Mouse (Mus musculus) MEL (cell line): Measurements from ENCODE around the gene Myo15b. TPM values are rescaled to one million over a fixed set of nuclear protein-coding genes. Genes with fewer than 3 reads are reported as not detected.

Experiments used
- DNase-seq: peaks from one replicate; pipeline ENCODE4 v3.0.0; 2011; ENCODE audit warnings: low read depth, low spot score
- H3K27ac ChIP-seq: 2 replicates; pipeline ENCODE4 v1.5.1; 2012; ENCODE audit warnings: low read depth, mild to moderate bottlenecking, control low read depth, low read length, moderate library complexity; ENCODE audit not compliant: control insufficient read depth
- H3K27me3 ChIP-seq, 2 experiments: fragments of 150-350 bp in 1 of 2; sonication (generic) in 1 of 2; 2 replicates each; pipeline ENCODE4 v1.6.1; 2012; ENCODE audit warnings: low read length in 2 of 2, mild to moderate bottlenecking in 2 of 2, improper control_type of control experiment in 1 of 2, moderate library complexity in 1 of 2; ENCODE audit not compliant: insufficient read depth in 2 of 2, control insufficient read depth in 1 of 2
- H3K36me3 ChIP-seq, 2 experiments: 2 replicates each; pipeline ENCODE4 v1.6.1; 2012 to 2014; ENCODE audit warnings: low read length in 2 of 2, improper control_type of control experiment in 1 of 2, inconsistent platforms in 1 of 2, mild to moderate bottlenecking in 1 of 2; ENCODE audit not compliant: insufficient read depth in 2 of 2, control insufficient read depth in 1 of 2
- H3K4me1 ChIP-seq, 2 experiments: fragments of 150-350 bp in 1 of 2; sonication (generic) in 1 of 2; 2 replicates each; pipeline ENCODE4 v1.6.1; 2012; ENCODE audit warnings: low read length in 2 of 2, improper control_type of control experiment in 1 of 2, mild to moderate bottlenecking in 1 of 2; ENCODE audit not compliant: insufficient read depth in 2 of 2, control insufficient read depth in 1 of 2
- H3K4me3 ChIP-seq, 2 experiments: fragments of 150-350 bp in 1 of 2; sonication (generic) in 1 of 2; 2 replicates each; pipeline ENCODE4 v1.5.1; 2012; ENCODE audit warnings: low read depth in 2 of 2, low read length in 2 of 2, mild to moderate bottlenecking in 2 of 2, moderate library complexity in 2 of 2, control low read depth in 1 of 2, improper control_type of control experiment in 1 of 2; ENCODE audit not compliant: control insufficient read depth in 1 of 2, insufficient read depth in 1 of 2
- H3K79me2 ChIP-seq: 2 replicates; pipeline ENCODE4 v1.6.1; 2012; ENCODE audit warnings: mild to moderate bottlenecking, low read length, moderate library complexity; ENCODE audit not compliant: control insufficient read depth, poor library complexity, insufficient read depth
- H3K9ac ChIP-seq: 2 replicates; pipeline ENCODE4 v1.6.1; 2012; ENCODE audit warnings: low read depth, mild to moderate bottlenecking, control low read depth, low read length, moderate library complexity; ENCODE audit not compliant: control insufficient read depth, poor library complexity, severe bottlenecking
- H3K9me3 ChIP-seq: fragments of 150-350 bp; sonication (generic); replicated peaks from 2 replicates; pipeline ENCODE4 v1.6.1; 2012; ENCODE audit warnings: mild to moderate bottlenecking, low read length, improper control_type of control experiment, moderate library complexity; ENCODE audit not compliant: insufficient read depth
- CHD1 ChIP-seq: IDR thresholded peaks from 2 replicates; pipeline ENCODE4 v1.6.1; 2012; ENCODE audit warnings: low read depth, mild to moderate bottlenecking, inconsistent platforms, low read length, improper control_type of control experiment
- CHD2 ChIP-seq: IDR thresholded peaks from 2 replicates; pipeline ENCODE4 v1.6.1; 2011; ENCODE audit warnings: low read length, improper control_type of control experiment
- E2F4 ChIP-seq: IDR thresholded peaks from 2 replicates; pipeline ENCODE4 v1.6.1; 2011; ENCODE audit warnings: low read depth, low read length, improper control_type of control experiment, borderline replicate concordance
- ELF1 ChIP-seq: IDR thresholded peaks from 2 replicates; pipeline ENCODE4 v1.6.1; 2014; ENCODE audit warnings: low read depth, mild to moderate bottlenecking, inconsistent platforms, low read length, improper control_type of control experiment, moderate library complexity
- EP300 ChIP-seq, 2 experiments: IDR thresholded peaks; 2 replicates each; pipeline ENCODE4 v1.6.1; 2011; ENCODE audit warnings: improper control_type of control experiment in 2 of 2, low read length in 2 of 2, low read depth in 1 of 2, mild to moderate bottlenecking in 1 of 2
- ETS1 ChIP-seq: IDR thresholded peaks from 2 replicates; pipeline ENCODE4 v1.6.1; 2012; ENCODE audit warnings: low read depth, mild to moderate bottlenecking, inconsistent platforms, low read length, improper control_type of control experiment, moderate library complexity
- GABPA ChIP-seq: IDR thresholded peaks from 2 replicates; pipeline ENCODE4 v1.6.1; 2012; ENCODE audit warnings: low read depth, mild to moderate bottlenecking, inconsistent platforms, low read length, improper control_type of control experiment, moderate library complexity
- HCFC1 ChIP-seq: IDR thresholded peaks from 2 replicates; pipeline ENCODE4 v1.6.1; 2012; ENCODE audit warnings: low read depth, mild to moderate bottlenecking, inconsistent platforms, low read length, improper control_type of control experiment, moderate library complexity
- MAFK ChIP-seq: IDR thresholded peaks from 2 replicates; pipeline ENCODE4 v1.6.1; 2011; ENCODE audit warnings: low read depth, mild to moderate bottlenecking, low read length, improper control_type of control experiment, borderline replicate concordance
- MAX ChIP-seq: IDR thresholded peaks from 2 replicates; pipeline ENCODE4 v1.6.1; 2011; ENCODE audit warnings: low read length, improper control_type of control experiment
- MAZ ChIP-seq: IDR thresholded peaks from 2 replicates; pipeline ENCODE4 v1.6.1; 2012; ENCODE audit warnings: low read depth, mild to moderate bottlenecking, inconsistent platforms, low read length, improper control_type of control experiment
- MXI1 ChIP-seq: IDR thresholded peaks from 2 replicates; pipeline ENCODE4 v1.6.1; 2011; ENCODE audit warnings: mild to moderate bottlenecking, low read depth, low read length, improper control_type of control experiment
- MYB ChIP-seq: IDR thresholded peaks from 2 replicates; pipeline ENCODE4 v1.6.1; 2011; ENCODE audit warnings: mild to moderate bottlenecking, low read depth, low read length, improper control_type of control experiment
- MYC ChIP-seq: IDR thresholded peaks from 2 replicates; pipeline ENCODE4 v1.6.1; 2011; ENCODE audit warnings: low read depth, mild to moderate bottlenecking, low read length, improper control_type of control experiment, moderate library complexity
- NELFE ChIP-seq: IDR thresholded peaks from 2 replicates; pipeline ENCODE4 v1.6.1; 2011; ENCODE audit warnings: low read depth, low read length, improper control_type of control experiment
- NRF1 ChIP-seq: IDR thresholded peaks from 2 replicates; pipeline ENCODE4 v1.6.1; 2014; ENCODE audit warnings: low read depth, mild to moderate bottlenecking, inconsistent platforms, low read length, improper control_type of control experiment, moderate library complexity; ENCODE audit not compliant: poor library complexity, insufficient read depth, severe bottlenecking
- POLR2AphosphoS2 ChIP-seq: IDR thresholded peaks from 2 replicates; pipeline ENCODE4 v1.6.1; 2011; ENCODE audit warnings: low read length, improper control_type of control experiment
- RAD21 ChIP-seq: IDR thresholded peaks from 2 replicates; pipeline ENCODE4 v1.6.1; 2011; ENCODE audit warnings: mild to moderate bottlenecking, low read depth, low read length, improper control_type of control experiment
- RCOR1 ChIP-seq: IDR thresholded peaks from 2 replicates; pipeline ENCODE4 v1.6.1; 2012; ENCODE audit warnings: low read depth, mild to moderate bottlenecking, inconsistent platforms, low read length, improper control_type of control experiment
- SMC3 ChIP-seq: IDR thresholded peaks from 2 replicates; pipeline ENCODE4 v1.6.1; 2011; ENCODE audit warnings: low read depth, low read length, improper control_type of control experiment
- TAL1 ChIP-seq: IDR thresholded peaks from 2 replicates; pipeline ENCODE4 v1.6.1; 2012; ENCODE audit warnings: mild to moderate bottlenecking, inconsistent platforms, low read length, moderate library complexity, mixed read lengths
- UBTF ChIP-seq: IDR thresholded peaks from 2 replicates; pipeline ENCODE4 v1.6.1; 2012; ENCODE audit warnings: low read depth, mild to moderate bottlenecking, inconsistent platforms, low read length, improper control_type of control experiment, moderate library complexity, borderline replicate concordance; ENCODE audit not compliant: insufficient read depth
- USF1 ChIP-seq: IDR thresholded peaks from 2 replicates; pipeline ENCODE4 v1.6.1; 2014; ENCODE audit warnings: low read depth, mild to moderate bottlenecking, inconsistent platforms, low read length, improper control_type of control experiment, moderate library complexity
- ZC3H11A ChIP-seq: IDR thresholded peaks from 2 replicates; pipeline ENCODE4 v1.6.1; 2012; ENCODE audit warnings: low read depth, mild to moderate bottlenecking, inconsistent platforms, low read length, improper control_type of control experiment
- ZNF384 ChIP-seq: IDR thresholded peaks from 2 replicates; pipeline ENCODE4 v1.6.1; 2012; ENCODE audit warnings: low read depth, mild to moderate bottlenecking, inconsistent platforms, low read length, improper control_type of control experiment
- polyA plus RNA-seq, 2 experiments: library from polyadenylated mRNA; stranded (reverse) in 1 of 2; unstranded in 1 of 2; fragments of >175 nt in 1 of 2; fragments of >200 nt in 1 of 2; gene quantifications; 2 replicates each; pipeline versions ENCODE4 v1.2.1 to v1.2.4; 2012; ENCODE audit warnings: low replicate concordance in 2 of 2, low read depth in 1 of 2; ENCODE audit not compliant: insufficient read length in 2 of 2, insufficient read depth in 1 of 2, missing spikeins in 1 of 2
- total RNA-seq: library from RNA; depleted of rRNA; stranded (reverse); fragments of 300-350 nt; gene quantifications from 2 replicates; pipeline ENCODE4 v1.2.3, GENCODE M21; 2012

Myo15b gene
- total and polyA plus RNA-seq, 3 experiments = 1.5 to 3.2 TPM; not detected in 1

- no peak for DNase-seq
- H3K4me3 ChIP-seq = no peak overlapping the region
- H3K79me2 ChIP-seq = peaks cover 9% of the 10 kb centered on the region
- no peak overlapping the region for H3K27ac ChIP-seq
- H3K36me3 ChIP-seq = peaks cover 0 to 13% of the 10 kb centered on the region in 2 experiments; a peak in 2 of 4 replicates
- H3K4me1 ChIP-seq = peaks cover 6 to 27% of the 10 kb centered on the region in 2 experiments
- TF ChIP-seq NRF1 (no peak), MAFK (no peak), CHD2 (no peak), MYB (no peak), RCOR1 (no peak), HCFC1 (no peak), SMC3 (no peak), POLR2AphosphoS2 (no peak), MXI1 (no peak), E2F4 (no peak), MAZ (no peak), ZNF384 (no peak), MYC (no peak), CHD1 (no peak)
- TF ChIP-seq, all 39 proteins: peak for 0
- Histone ChIP-seq H3K9me3 (no peaks in the 10 kb centered on the region), H3K9ac (no peak overlapping the region), H3K27me3 (no peaks in the 10 kb centered on the region)
Observed at GRCm38 (mm10) chr11:115827624-115828023, 30.6 kb upstream of the Myo15b start.

GRCm38 (mm10) chr11:115829036-115829435 is 29.2 kb upstream of the Myo15b start:
- Histone ChIP-seq H3K4me3 (no peak overlapping the region), H3K9ac (no peak overlapping the region), H3K36me3 (peaks cover 0 to 20% of the 10 kb centered on the region in 2 experiments; a peak in 2 of 4 replicates), H3K4me1 (peaks cover 11 to 33% of the 10 kb centered on the region in 2 experiments), H3K27ac (no peak overlapping the region), H3K9me3 (no peaks in the 10 kb centered on the region), H3K27me3 (no peaks in the 10 kb centered on the region), H3K79me2 (peaks cover 7% of the 10 kb centered on the region)
- no peak for DNase-seq
- TF ChIP-seq NELFE (no peak), ETS1 (no peak), MAX (no peak), USF1 (no peak), ZC3H11A (no peak), MXI1 (no peak), RAD21 (no peak), ELF1 (no peak), GABPA (no peak), SMC3 (no peak), UBTF (no peak), RCOR1 (no peak), EP300 (IDR thresholded peaks at IDR 0.05; ENCODE audit: low read depth in 1 of 2, low read length in 2 of 2) (no peak), TAL1 (no peak)
